Mouse (Mus musculus) small intestine, adult 2 months (tissue): ENCODE measurements around the gene Gm20388.

Source experiments
- CTCF ChIP-seq: fragments of 200-500 bp; IDR thresholded peaks from 2 replicates; pipeline ENCODE4 v1.5.1; 2012; ENCODE audit warnings: low read depth, mild to moderate bottlenecking, control low read depth, inconsistent platforms, low read length, moderate library complexity, mixed read lengths; ENCODE audit not compliant: insufficient replicate concordance, insufficient read length; ENCODE audit errors: extremely low read depth
- POLR2A ChIP-seq: fragments of 200-500 bp; IDR thresholded peaks from 2 replicates; pipeline ENCODE4 v1.6.1; 2012; ENCODE audit warnings: low read depth, mild to moderate bottlenecking, control low read depth, inconsistent platforms, low read length, moderate library complexity

DNA sequence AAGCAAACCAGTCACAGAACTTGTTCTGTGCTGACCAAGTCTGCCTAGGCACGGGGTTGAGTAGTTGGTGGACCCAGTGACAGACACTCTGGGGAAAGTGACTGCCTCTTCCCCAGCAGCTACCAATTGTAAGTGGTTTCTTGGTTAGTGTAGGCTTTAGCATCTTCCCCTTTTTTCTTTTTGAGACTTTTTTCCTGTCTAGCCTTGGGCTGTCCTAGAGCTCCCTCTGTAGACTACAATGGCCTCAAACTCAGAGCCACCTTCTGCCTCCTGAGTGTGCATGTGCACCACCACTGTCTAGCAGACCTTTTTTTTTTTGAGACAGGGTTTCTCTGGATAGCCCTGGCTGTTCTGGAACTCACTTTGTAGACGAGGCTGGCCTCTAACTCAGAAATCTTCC is 15.8 kb downstream of the Gm20388 start:
- TF ChIP-seq CTCF = peak; percentile 45; the same call in 1 of the 2 replicates
- TF ChIP-seq POLR2A = no peak
